Mouse (Mus musculus): ENCODE results near the gene Cd28.

DNA sequence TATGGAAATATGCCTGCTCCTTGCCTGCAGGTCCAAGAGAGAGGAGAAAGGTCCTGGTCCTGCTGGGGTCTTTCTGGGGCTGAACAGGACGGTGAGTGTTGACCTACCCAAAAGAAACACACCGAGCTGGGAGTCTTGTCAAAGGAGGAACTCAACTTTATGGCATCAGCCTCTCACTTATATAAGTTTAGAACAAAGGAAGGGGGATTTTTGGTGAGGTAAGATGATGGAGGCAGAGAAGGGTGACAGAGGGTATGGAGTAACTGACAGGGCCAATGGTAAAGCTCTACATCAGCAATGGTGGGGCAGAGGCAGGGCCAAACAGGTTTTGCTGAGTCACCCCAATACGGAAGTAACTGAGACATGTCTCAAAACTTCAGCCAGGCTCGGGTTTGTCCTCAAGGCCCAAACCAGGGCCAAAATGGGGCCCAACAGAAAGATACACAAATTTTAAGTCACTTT lies 84.6 kb downstream of the Cd28 start:
- TF ChIP-seq CTCF (IDR thresholded peaks at IDR 0.05; ENCODE audit: control insufficient read depth, insufficient read depth, insufficient read length) (no peak), MAX (IDR thresholded peaks at IDR 0.05) (no peak), USF1 (IDR thresholded peaks at IDR 0.05; ENCODE audit: low read depth) (no peak)
